Mouse (Mus musculus) cerebellum, adult 2 months (tissue): ENCODE measurements around the gene Gm13287.
"Not testable (repeated sequence)": the region's sequence is repeated elsewhere in the genome, so short reads cannot be mapped to it uniquely, and the experiment has no call there.

Experiments
- CTCF ChIP-seq: fragments of 200-500 bp; IDR thresholded peaks from 2 replicates; pipeline ENCODE4 v1.5.1; 2011; ENCODE audit warnings: low read depth, mild to moderate bottlenecking, control low read depth, low read length, moderate library complexity, borderline replicate concordance; ENCODE audit not compliant: insufficient read depth
- POLR2A ChIP-seq: fragments of 200-500 bp; IDR thresholded peaks from 2 replicates; pipeline ENCODE4 v1.6.1; 2011; ENCODE audit warnings: low read length, control low read depth, borderline replicate concordance; ENCODE audit not compliant: insufficient read depth

GRCm38 (mm10) chr4:88827116-88827515 is 24.1 kb downstream of the Gm13287 start, which contains the start of gene Ifna6:
- not testable (repeated sequence) for TF ChIP-seq CTCF, POLR2A
